Mouse (Mus musculus): ENCODE results near the gene Ak4.

- TF ChIP-seq EP300 (IDR thresholded peaks at IDR 0.05; ENCODE audit: low read depth) (no peak), CTCF (IDR thresholded peaks at IDR 0.05; ENCODE audit: low read depth) (no peak)
Measured at GRCm38 (mm10) chr4:101472767-101473166, 53.7 kb downstream of the Ak4 start.

Data from liver, embryonic 14.5 days (tissue).